ENCODE assay signal across 9 mouse cellular contexts in the genomic region with DNA sequence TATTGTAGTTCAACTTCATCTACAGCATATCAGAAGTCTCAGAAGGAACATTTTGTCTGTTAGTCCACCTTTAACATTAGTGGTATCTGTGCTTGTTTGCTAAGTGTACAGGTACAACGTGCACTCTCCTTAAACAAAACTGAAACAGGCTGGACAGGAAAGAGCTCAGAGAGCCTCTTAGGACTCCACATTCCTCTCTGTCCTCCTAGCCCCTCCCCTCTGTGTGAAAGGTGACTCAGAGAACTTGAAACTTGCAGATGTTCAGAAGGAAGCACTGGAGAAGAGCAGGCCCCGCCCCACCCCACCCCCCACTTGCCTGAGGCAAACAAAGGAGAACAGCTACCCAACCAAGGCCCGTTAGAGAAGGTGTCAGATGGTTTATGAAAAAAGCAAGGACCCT. TPM values are rescaled to one million over a fixed set of nuclear protein-coding genes. Genes with fewer than 3 reads are reported as not detected.
DNase-seq lines count a peak whose midpoint lies in the region; ATAC-seq lines count a peak whose summit lies in the region.
"Had no signal": no experiment of that assay in that cellular context is flagged by ENCODE, and none has a peak within 500 bp of the region (broad histone marks: within the 10 kb centered on the region; RNA-seq: fewer than 3 reads in every experiment).

No protein-coding gene starts in this region.

- no peak overlapping the region for H3K9ac ChIP-seq in midbrain, embryonic 11.5 days (ENCODE audit: low read length)
- no peak overlapping the region for H3K9ac ChIP-seq in midbrain, embryonic 14.5 days (replicated peaks; ENCODE audit: low read length)
- H3K9ac ChIP-seq in liver, embryonic 13.5 days, result no peak overlapping the region
- H3K9ac ChIP-seq: midbrain, embryonic 12.5 days had no signal

- 9% methylated on average over 3 of the region's 3 CpGs for WGBS in midbrain, embryonic 11.5 days
- 13% methylated on average over 3 of the region's 3 CpGs for WGBS in midbrain, embryonic 14.5 days
- 5% methylated on average over 3 of the region's 3 CpGs for WGBS in liver, embryonic 13.5 days (ENCODE audit: insufficient replicate concordance)

- no peak overlapping the region for H3K4me2 ChIP-seq in midbrain, embryonic 11.5 days
- no peak overlapping the region for H3K4me2 ChIP-seq in midbrain, embryonic 14.5 days (ENCODE audit: low read length)
- no peak overlapping the region for H3K4me2 ChIP-seq in liver, embryonic 13.5 days
- H3K4me2 ChIP-seq: midbrain, embryonic 12.5 days had no signal

- 0 out of 2 replicates have a peak, but pooled peaks have one; percentile 25 for ATAC-seq in midbrain, embryonic 11.5 days (ENCODE audit: low FRiP score)
- no peak for ATAC-seq in midbrain, embryonic 14.5 days (ENCODE audit: low FRiP score, low TSS enrichment)
- ATAC-seq in liver, embryonic 13.5 days (ENCODE audit: low read depth), result peak; percentile 41; the same call in 1 of the 2 replicates

- no peaks in the 10 kb centered on the region for H3K36me3 ChIP-seq in midbrain, embryonic 11.5 days (ENCODE audit: control insufficient read depth, insufficient read depth, low read length)
- no peaks in the 10 kb centered on the region for H3K36me3 ChIP-seq in midbrain, embryonic 14.5 days (ENCODE audit: control insufficient read depth, insufficient read depth, low read length)
- H3K36me3 ChIP-seq in liver, embryonic 13.5 days, result no peaks in the 10 kb centered on the region
- H3K36me3 ChIP-seq: midbrain, embryonic 12.5 days had no signal

- H3K4me1 ChIP-seq in midbrain, embryonic 11.5 days (ENCODE audit: control insufficient read depth, insufficient read depth, low read length), result no peaks in the 10 kb centered on the region
- no peaks in the 10 kb centered on the region for H3K4me1 ChIP-seq in midbrain, embryonic 14.5 days (ENCODE audit: control insufficient read depth, insufficient read depth, low read length)
- peaks cover 7% of the 10 kb centered on the region; the same call in 1 of the 2 replicates for H3K4me1 ChIP-seq in liver, embryonic 13.5 days (replicated peaks)

- no peak for DNase-seq in midbrain, embryonic 11.5 days (ENCODE audit: low spot score, missing footprints)
- DNase-seq in midbrain, embryonic 14.5 days, result no peak
- DNase-seq in c-Kit-positive CD71-negative TER-119-negative erythroid progenitor cells, embryonic 14.5 days (ENCODE audit: low read depth), result peak; percentile 73
- DNase-seq in liver, embryonic 13.5 days, result no peak
- DNase-seq in thymus, postnatal 0 days (ENCODE audit: low spot score), result peak; percentile 80
- no peak for DNase-seq in cerebellum, postnatal 36 days
- DNase-seq in ovary, postnatal 10 days (ENCODE audit: low spot score), result no peak
- DNase-seq in left cerebral cortex, adult 11 months (ENCODE audit: low spot score), result no peak

- no peaks in the 10 kb centered on the region; the same call in 1 of the 2 replicates for H3K27me3 ChIP-seq in midbrain, embryonic 11.5 days (ENCODE audit: control insufficient read depth, insufficient read depth, low read length)
- H3K27me3 ChIP-seq in midbrain, embryonic 14.5 days (ENCODE audit: control insufficient read depth, insufficient read depth, low read length), result no peaks in the 10 kb centered on the region
- 0 out of 2 replicates have a peak, but pooled peaks cover 5% of the 10 kb centered on the region for H3K27me3 ChIP-seq in liver, embryonic 13.5 days

- H3K4me3 ChIP-seq in midbrain, embryonic 11.5 days (ENCODE audit: low read depth, low read length), result no peak overlapping the region
- no peak overlapping the region for H3K4me3 ChIP-seq in midbrain, embryonic 14.5 days (replicated peaks; ENCODE audit: low read depth, low read length)
- H3K4me3 ChIP-seq in liver, embryonic 13.5 days (replicated peaks), result no peak overlapping the region
- H3K4me3 ChIP-seq: midbrain, embryonic 12.5 days had no signal

- H3K9me3 ChIP-seq in midbrain, embryonic 11.5 days (ENCODE audit: control insufficient read depth, low read length), result no peaks in the 10 kb centered on the region
- no peaks in the 10 kb centered on the region for H3K9me3 ChIP-seq in midbrain, embryonic 14.5 days (ENCODE audit: control insufficient read depth, low read length)
- H3K9me3 ChIP-seq in liver, embryonic 13.5 days (replicated peaks), result no peaks in the 10 kb centered on the region
- H3K9me3 ChIP-seq: midbrain, embryonic 12.5 days had no signal

- no peak overlapping the region for H3K27ac ChIP-seq in midbrain, embryonic 11.5 days (ENCODE audit: low read depth, low read length)
- H3K27ac ChIP-seq in midbrain, embryonic 14.5 days (replicated peaks; ENCODE audit: low read depth, low read length), result no peak overlapping the region
- no peak overlapping the region for H3K27ac ChIP-seq in liver, embryonic 13.5 days
- H3K27ac ChIP-seq: midbrain, embryonic 12.5 days had no signal

RNA-seq across cellular contexts. Expression of a gene that starts 6.7 kb away (rescaled TPM):
- 73.6 and 85.6 TPM in 2 replicates for polyA plus RNA-seq in midbrain, embryonic 11.5 days (2014; fragmentation: Nextera tagmentation; extraction: Ambion mirVana)
- polyA plus RNA-seq in midbrain, embryonic 14.5 days (2014; fragmentation: Nextera tagmentation; extraction: Ambion mirVana), result 61.6 and 65.5 TPM in 2 replicates
- 10.2 and 10.9 TPM in 2 replicates for polyA plus RNA-seq in liver, embryonic 13.5 days (2015; fragmentation: Nextera tagmentation; extraction: Ambion mirVana)
- polyA plus RNA-seq in thymus, postnatal 0 days (2015; fragmentation: Nextera tagmentation; extraction: Ambion mirVana), result 20.4 and 22.8 TPM in 2 replicates

RNA-seq across cellular contexts. Expression of a gene that starts 36.7 kb away (rescaled TPM):
- 1.5 and 1.7 TPM in 2 replicates for polyA plus RNA-seq in midbrain, embryonic 11.5 days (2014; fragmentation: Nextera tagmentation; extraction: Ambion mirVana)
- polyA plus RNA-seq in midbrain, embryonic 14.5 days (2014; fragmentation: Nextera tagmentation; extraction: Ambion mirVana), result 9.2 and 12.4 TPM in 2 replicates
- polyA plus RNA-seq in liver, embryonic 13.5 days (2015; fragmentation: Nextera tagmentation; extraction: Ambion mirVana), result 1.9 TPM in 2 replicates
- polyA plus RNA-seq in thymus, postnatal 0 days (2015; fragmentation: Nextera tagmentation; extraction: Ambion mirVana), result 1.1 and 1.4 TPM in 2 replicates

RNA-seq across cellular contexts. Expression of a gene that starts 53.3 kb away (rescaled TPM):
- 0.86 and 1.9 TPM in 2 replicates for polyA plus RNA-seq in midbrain, embryonic 11.5 days (2014; fragmentation: Nextera tagmentation; extraction: Ambion mirVana)
- polyA plus RNA-seq in midbrain, embryonic 14.5 days (2014; fragmentation: Nextera tagmentation; extraction: Ambion mirVana), result 0.38 and 0.45 TPM in 2 replicates
- polyA plus RNA-seq in liver, embryonic 13.5 days (2015; fragmentation: Nextera tagmentation; extraction: Ambion mirVana), result 0.41 and 0.59 TPM in 2 replicates
- 5.3 and 5.8 TPM in 2 replicates for polyA plus RNA-seq in thymus, postnatal 0 days (2015; fragmentation: Nextera tagmentation; extraction: Ambion mirVana)

RNA-seq across cellular contexts. Expression of a gene that starts 53.5 kb away (rescaled TPM):
- polyA plus RNA-seq in midbrain, embryonic 11.5 days (2014; fragmentation: Nextera tagmentation; extraction: Ambion mirVana), result 78.4 and 84.6 TPM in 2 replicates
- polyA plus RNA-seq in midbrain, embryonic 14.5 days (2014; fragmentation: Nextera tagmentation; extraction: Ambion mirVana), result 88.6 and 92.5 TPM in 2 replicates
- polyA plus RNA-seq in liver, embryonic 13.5 days (2015; fragmentation: Nextera tagmentation; extraction: Ambion mirVana), result 30.7 and 31.0 TPM in 2 replicates
- 50.2 and 63.9 TPM in 2 replicates for polyA plus RNA-seq in thymus, postnatal 0 days (2015; fragmentation: Nextera tagmentation; extraction: Ambion mirVana)

Comparison
In these comparisons a context has a peak if more than half of its experiments do, and no peak if none do; other contexts are left out.
1. DNase-seq: peak in c-Kit-positive CD71-negative TER-119-negative erythroid progenitor cells, embryonic 14.5 days (single experiment) and thymus, postnatal 0 days (single experiment); none in midbrain, embryonic 11.5 days (single experiment), midbrain, embryonic 14.5 days (single experiment), liver, embryonic 13.5 days (single experiment), cerebellum, postnatal 36 days (0 of 2), ovary, postnatal 10 days (single experiment) and left cerebral cortex, adult 11 months (single experiment).